Mouse (Mus musculus) heart, embryonic 13.5 days (tissue): ENCODE measurements around the gene Psat1. TPM values are rescaled to one million over a fixed set of nuclear protein-coding genes. Genes with fewer than 3 reads are reported as not detected.

Source experiments
- ATAC-seq: fragments of 200-750 bp; cut with Nextera tagmentation; 2 replicates; pipeline ENCODE4 v1.8.0; 2017; ENCODE audit warnings: moderate TSS enrichment; ENCODE audit not compliant: insufficient number of reproducible peaks, low FRiP score, low TSS enrichment; ENCODE audit errors: extremely low read depth
- H3K27ac ChIP-seq: fragments of 300-500 bp; sonication (generic); replicated peaks from 2 replicates; pipeline ENCODE4 v1.5.1; 2015; ENCODE audit warnings: moderate library complexity, mild to moderate bottlenecking, inconsistent platforms
- H3K27me3 ChIP-seq: fragments of 300-500 bp; sonication (generic); replicated peaks from 2 replicates; pipeline ENCODE4 v1.6.1; 2015; ENCODE audit warnings: mild to moderate bottlenecking, inconsistent platforms
- H3K36me3 ChIP-seq: fragments of 300-500 bp; sonication (generic); 2 replicates; pipeline ENCODE4 v1.6.1; 2015; ENCODE audit warnings: mild to moderate bottlenecking, inconsistent platforms
- H3K4me1 ChIP-seq: fragments of 300-500 bp; sonication (generic); 2 replicates; pipeline ENCODE4 v1.6.1; 2015; ENCODE audit warnings: inconsistent platforms
- H3K4me2 ChIP-seq: fragments of 300-500 bp; sonication (generic); 2 replicates; pipeline ENCODE4 v1.6.1; 2015; ENCODE audit warnings: inconsistent platforms, mild to moderate bottlenecking, moderate library complexity
- H3K4me3 ChIP-seq: fragments of 300-500 bp; sonication (generic); 2 replicates; pipeline ENCODE4 v1.5.1; 2015; ENCODE audit warnings: moderate library complexity, mild to moderate bottlenecking, inconsistent platforms
- H3K9ac ChIP-seq: fragments of 300-500 bp; sonication (generic); 2 replicates; pipeline ENCODE4 v1.6.1; 2015; ENCODE audit warnings: inconsistent platforms, mild to moderate bottlenecking, moderate library complexity
- H3K9me3 ChIP-seq: fragments of 300-500 bp; sonication (generic); 2 replicates; pipeline ENCODE4 v1.6.1; 2016; ENCODE audit warnings: inconsistent platforms
- WGBS: fragments of 180-500 bp; shearing (Covaris S2); methylation state at CpG from one replicate; pipeline ENCODE4 v1.1.7; 2015; ENCODE audit warnings: mixed read lengths; 5-methylcytosine and 5-hydroxymethylcytosine counted together
- polyA plus RNA-seq: library from polyadenylated mRNA; unstranded; fragments of >200 nt; fragmentation: Nextera tagmentation; extraction: Ambion mirVana; gene quantifications from 2 replicates; pipeline ENCODE4 v1.2.1, GENCODE M21; 2015

Psat1 gene
- polyA plus RNA-seq, 1 experiment from 2014 or later = 60.4 TPM

DNA sequence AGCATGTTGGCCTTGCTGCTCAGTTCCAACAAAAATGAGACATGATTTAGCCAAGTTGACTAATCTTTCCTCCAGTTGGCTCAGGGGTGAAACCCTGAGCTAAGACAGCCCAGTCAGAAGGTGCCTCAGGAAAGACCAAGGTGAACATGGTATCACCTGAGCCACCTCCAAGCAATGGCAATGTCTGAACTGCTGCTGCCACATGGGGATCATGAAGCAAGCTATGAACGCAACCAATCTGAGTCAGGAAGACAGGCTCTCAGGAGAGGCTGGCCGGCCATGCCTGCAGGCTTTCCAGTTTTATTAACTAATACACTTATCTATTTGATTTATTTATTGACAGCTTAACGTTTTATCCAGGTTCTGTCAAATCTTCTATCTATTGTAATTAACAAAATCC lies 51.5 kb downstream of the Psat1 start:
- Histone ChIP-seq H3K27ac (no peak overlapping the region), H3K4me1 (no peaks in the 10 kb centered on the region), H3K9me3 (no peaks in the 10 kb centered on the region), H3K27me3 (no peaks in the 10 kb centered on the region), H3K4me3 (no peak overlapping the region), H3K36me3 (no peaks in the 10 kb centered on the region), H3K9ac (no peak overlapping the region), H3K4me2 (no peak overlapping the region)
- WGBS = 78% methylated on average over 3 of the region's 3 CpGs
- ATAC-seq = no peak

DNA sequence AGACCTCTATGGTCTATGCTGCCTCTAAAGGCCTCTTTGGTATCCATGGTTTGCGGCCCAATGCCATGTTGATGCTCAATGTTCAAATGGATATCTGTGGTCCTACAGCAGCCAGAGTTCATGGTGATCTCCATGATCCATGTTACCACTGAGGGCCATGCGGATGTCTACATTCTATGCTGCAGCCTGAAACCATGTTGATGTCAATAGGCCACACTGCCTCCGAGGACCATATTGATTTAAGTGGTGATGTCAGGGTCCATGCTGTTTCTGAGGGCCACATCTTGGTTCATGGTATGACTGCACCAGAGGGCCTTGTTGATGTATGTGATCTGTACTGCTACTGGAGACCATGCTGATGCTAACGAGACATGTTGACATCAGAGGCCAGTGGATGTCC lies 55.0 kb downstream of the Psat1 start:
- no peak overlapping the region for H3K4me3 ChIP-seq
- H3K4me2 ChIP-seq = no peak overlapping the region
- no peak for ATAC-seq
- no peak overlapping the region for H3K27ac ChIP-seq
- 83% methylated on average over 4 of the region's 4 CpGs for WGBS
- no peaks in the 10 kb centered on the region for H3K4me1 ChIP-seq
- no peaks in the 10 kb centered on the region for H3K27me3 ChIP-seq
- H3K9ac ChIP-seq = no peak overlapping the region
- H3K9me3 ChIP-seq = no peaks in the 10 kb centered on the region
- no peaks in the 10 kb centered on the region for H3K36me3 ChIP-seq

- 80% methylated on average over 4 of the region's 4 CpGs for WGBS
- no peak for ATAC-seq
These were observed 58.7 kb downstream of the Psat1 start for GRCm38 (mm10) chr19:15888466-15888865.

GRCm38 (mm10) chr19:15882705-15883426 lies 64.3 kb downstream of the Psat1 start:
- H3K27ac ChIP-seq = no peak overlapping the region
- H3K4me1 ChIP-seq = peaks cover 10% of the 10 kb centered on the region
- ATAC-seq = no peak
- H3K4me3 ChIP-seq = no peak overlapping the region
- no peaks in the 10 kb centered on the region for H3K27me3 ChIP-seq
- WGBS = 67% methylated on average over 11 of the region's 11 CpGs
- no peak overlapping the region for H3K4me2 ChIP-seq
- H3K9ac ChIP-seq = no peak overlapping the region
- no peaks in the 10 kb centered on the region for H3K9me3 ChIP-seq
- H3K36me3 ChIP-seq = no peaks in the 10 kb centered on the region

More at GRCm38 (mm10) chr19:15888466-15888865, 58.7 kb downstream of the Psat1 start:
- no peak overlapping the region for H3K9ac ChIP-seq
- no peaks in the 10 kb centered on the region for H3K9me3 ChIP-seq
- H3K27ac ChIP-seq = no peak overlapping the region
- H3K4me3 ChIP-seq = no peak overlapping the region
- no peak overlapping the region for H3K4me2 ChIP-seq
- no peaks in the 10 kb centered on the region for H3K4me1 ChIP-seq
- no peaks in the 10 kb centered on the region for H3K27me3 ChIP-seq
- no peaks in the 10 kb centered on the region for H3K36me3 ChIP-seq

DNA sequence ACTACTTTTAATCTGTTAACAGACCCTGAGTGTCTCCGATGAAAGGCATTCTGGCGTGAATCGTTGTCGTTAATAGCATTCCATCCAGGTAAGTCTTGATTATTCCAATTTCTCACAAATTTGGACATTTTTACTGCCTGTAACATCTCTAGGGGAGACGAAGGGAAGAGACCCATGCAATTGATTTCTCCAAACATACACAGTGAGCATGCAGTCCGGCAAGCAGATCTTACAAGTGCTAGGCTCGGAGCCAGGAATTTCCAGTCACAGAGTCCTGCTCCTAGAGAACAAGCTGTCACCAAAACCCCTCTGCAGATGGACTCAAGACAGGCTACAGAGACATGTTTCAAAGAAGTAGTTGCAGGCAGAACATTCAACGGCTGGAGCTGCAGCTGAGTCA lies 66.4 kb downstream of the Psat1 start:
- ATAC-seq = no peak

GRCm38 (mm10) chr19:15879271-15879670 lies 67.9 kb downstream of the Psat1 start:
- Histone ChIP-seq H3K9me3 (no peaks in the 10 kb centered on the region), H3K36me3 (no peaks in the 10 kb centered on the region), H3K4me1 (peaks cover 10% of the 10 kb centered on the region), H3K4me2 (no peak overlapping the region), H3K9ac (no peak overlapping the region), H3K27me3 (no peaks in the 10 kb centered on the region), H3K27ac (no peak overlapping the region), H3K4me3 (no peak overlapping the region)
- WGBS = 86% methylated on average over 5 of the region's 5 CpGs
- no peak for ATAC-seq

More for the DNA sequence above, 66.4 kb downstream of the Psat1 start:
- 59% methylated on average over 8 of the region's 8 CpGs for WGBS
- H3K4me1 ChIP-seq = peaks cover 10% of the 10 kb centered on the region
- H3K27ac ChIP-seq = no peak overlapping the region
- no peaks in the 10 kb centered on the region for H3K27me3 ChIP-seq
- no peak overlapping the region for H3K9ac ChIP-seq
- no peak overlapping the region for H3K4me2 ChIP-seq
- H3K9me3 ChIP-seq = no peaks in the 10 kb centered on the region
- no peak overlapping the region for H3K4me3 ChIP-seq
- no peaks in the 10 kb centered on the region for H3K36me3 ChIP-seq

DNA sequence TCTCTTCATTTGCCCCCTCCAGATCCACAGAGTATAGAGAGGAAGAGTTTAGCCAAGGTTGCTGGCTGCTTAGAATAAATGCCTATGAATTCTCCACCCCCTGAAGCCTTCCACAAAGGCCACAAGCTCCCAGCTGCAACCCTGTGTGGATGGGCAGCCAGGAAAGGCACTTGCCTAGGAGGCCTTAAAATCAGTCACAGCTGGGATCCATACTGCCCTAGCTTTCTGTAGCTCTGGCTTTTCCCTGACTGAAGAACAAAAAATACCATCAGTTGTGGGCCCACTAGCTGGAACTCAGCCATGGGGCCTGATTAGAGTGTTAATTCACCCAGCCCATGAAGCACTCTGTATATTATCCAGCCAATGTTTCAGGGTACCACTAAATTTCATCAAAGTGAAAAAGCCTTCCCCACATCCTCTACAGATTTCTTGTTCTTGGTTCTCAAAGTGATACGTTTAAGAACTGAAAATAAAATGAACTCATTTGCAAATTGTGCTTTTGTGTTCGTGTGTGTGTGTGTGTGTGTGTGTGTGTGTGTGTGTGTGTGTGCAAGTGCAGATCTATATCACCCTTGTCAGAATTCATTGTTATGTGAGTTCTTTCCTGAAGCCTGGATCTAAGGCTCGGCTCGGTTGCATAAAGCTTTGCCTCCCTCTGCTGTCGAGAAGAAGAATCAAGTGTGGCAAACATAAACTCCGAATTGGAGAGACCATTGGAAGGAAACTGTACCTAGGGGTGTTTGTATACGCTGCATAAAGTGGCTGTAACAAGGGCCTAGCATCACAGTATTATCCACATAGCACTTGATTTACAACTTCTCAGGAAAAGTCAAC lies 78.1 kb downstream of the Psat1 start:
- H3K9me3 ChIP-seq = no peaks in the 10 kb centered on the region
- 31% methylated on average over 7 of the region's 7 CpGs for WGBS
- ATAC-seq = no peak
- H3K4me1 ChIP-seq = no peaks in the 10 kb centered on the region
- no peak overlapping the region for H3K4me2 ChIP-seq
- H3K36me3 ChIP-seq = no peaks in the 10 kb centered on the region
- H3K27ac ChIP-seq = no peak overlapping the region
- no peaks in the 10 kb centered on the region for H3K27me3 ChIP-seq
- H3K4me3 ChIP-seq = no peak overlapping the region
- H3K9ac ChIP-seq = no peak overlapping the region

DNA sequence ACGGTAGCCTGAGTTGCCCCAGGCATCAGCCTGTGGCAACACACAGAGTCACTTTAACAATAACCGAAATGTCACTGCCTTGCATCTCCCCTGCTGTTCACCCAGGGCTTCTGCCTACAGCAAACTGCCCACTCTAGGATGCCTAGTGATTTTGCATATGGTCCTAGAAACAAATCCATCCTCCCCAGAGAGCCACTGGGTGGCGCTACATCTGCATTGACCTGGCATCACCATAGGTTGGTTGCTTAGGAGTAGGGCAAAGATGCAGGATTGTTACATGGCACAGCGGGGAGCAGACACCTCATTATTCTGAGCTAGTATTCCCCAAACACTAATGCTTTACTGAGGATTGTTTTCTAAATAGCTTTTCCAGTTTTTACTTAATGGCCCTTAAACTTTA lies 80.3 kb downstream of the Psat1 start:
- no peak overlapping the region for H3K4me3 ChIP-seq
- H3K36me3 ChIP-seq = no peaks in the 10 kb centered on the region
- no peaks in the 10 kb centered on the region for H3K27me3 ChIP-seq
- H3K9ac ChIP-seq = no peak overlapping the region
- WGBS = 66% methylated on average over 4 of the region's 4 CpGs
- no peaks in the 10 kb centered on the region for H3K4me1 ChIP-seq
- no peak overlapping the region for H3K27ac ChIP-seq
- ATAC-seq = no peak
- no peak overlapping the region for H3K4me2 ChIP-seq
- H3K9me3 ChIP-seq = no peaks in the 10 kb centered on the region

- H3K9ac ChIP-seq = no peak overlapping the region
- no peaks in the 10 kb centered on the region for H3K27me3 ChIP-seq
- no peaks in the 10 kb centered on the region for H3K36me3 ChIP-seq
- 75% methylated on average over 1 of the region's 1 CpGs for WGBS
- H3K27ac ChIP-seq = no peak overlapping the region
- no peaks in the 10 kb centered on the region for H3K9me3 ChIP-seq
- ATAC-seq = no peak
- H3K4me1 ChIP-seq = no peaks in the 10 kb centered on the region
- no peak overlapping the region for H3K4me3 ChIP-seq
- no peak overlapping the region for H3K4me2 ChIP-seq
These were observed 81.0 kb downstream of the Psat1 start for GRCm38 (mm10) chr19:15866126-15866525.

GRCm38 (mm10) chr19:15865431-15865830 lies 81.7 kb downstream of the Psat1 start:
- no peaks in the 10 kb centered on the region for H3K27me3 ChIP-seq
- H3K27ac ChIP-seq = no peak overlapping the region
- H3K9me3 ChIP-seq = no peaks in the 10 kb centered on the region
- H3K9ac ChIP-seq = no peak overlapping the region
- no peaks in the 10 kb centered on the region for H3K36me3 ChIP-seq
- ATAC-seq = no peak
- H3K4me1 ChIP-seq = no peaks in the 10 kb centered on the region
- H3K4me2 ChIP-seq = no peak overlapping the region
- no peak overlapping the region for H3K4me3 ChIP-seq

GRCm38 (mm10) chr19:15864129-15864528 lies 83.0 kb downstream of the Psat1 start:
- H3K9ac ChIP-seq = no peak overlapping the region
- no peak overlapping the region for H3K4me3 ChIP-seq
- no peaks in the 10 kb centered on the region for H3K36me3 ChIP-seq
- H3K9me3 ChIP-seq = no peaks in the 10 kb centered on the region
- H3K27me3 ChIP-seq = no peaks in the 10 kb centered on the region
- H3K4me1 ChIP-seq = no peaks in the 10 kb centered on the region
- no peak overlapping the region for H3K4me2 ChIP-seq
- ATAC-seq = no peak
- no peak overlapping the region for H3K27ac ChIP-seq
- 83% methylated on average over 2 of the region's 2 CpGs for WGBS

DNA sequence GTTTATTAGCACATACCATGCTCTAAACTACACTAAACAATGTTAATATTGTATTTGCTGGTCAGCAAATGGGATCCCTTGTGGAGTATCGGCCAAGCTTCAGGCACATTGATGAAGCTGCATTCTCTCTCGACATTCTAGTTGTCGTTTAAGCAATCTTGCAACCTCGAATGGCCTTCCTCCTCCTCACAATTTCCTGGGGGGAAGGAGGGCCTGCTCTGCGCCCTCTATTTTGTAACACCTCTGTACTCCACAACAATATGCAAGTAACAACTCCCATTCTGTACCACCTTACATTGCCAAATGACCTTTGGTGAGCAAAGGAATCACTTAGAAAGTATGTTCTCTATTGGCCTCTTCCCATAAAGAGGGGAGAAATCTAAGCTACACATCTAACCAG lies 91.8 kb downstream of the Psat1 start:
- Histone ChIP-seq H3K9me3 (no peaks in the 10 kb centered on the region), H3K4me3 (no peak overlapping the region), H3K36me3 (no peaks in the 10 kb centered on the region), H3K9ac (no peak overlapping the region), H3K27ac (no peak overlapping the region), H3K27me3 (no peaks in the 10 kb centered on the region), H3K4me2 (no peak overlapping the region), H3K4me1 (no peaks in the 10 kb centered on the region)
- ATAC-seq = no peak
- 77% methylated on average over 5 of the region's 5 CpGs for WGBS
